Mouse (Mus musculus) c-Kit-negative CD71-positive TER-119-positive erythroid progenitor cells, embryonic 14.5 days (primary cell): ENCODE results near the gene Gm11213.
A peak's percentile ranks its signal among the peaks of the same experiment; 100 is the strongest.

Experiments used
- DNase-seq: peaks from one replicate; pipeline ENCODE4 v3.0.0-alpha.2; 2013; ENCODE audit warnings: low read depth, low spot score

The Gm11213 gene

GRCm38 (mm10) chr4:63580078-63580477 lies 25.0 kb downstream of the Gm11213 start:
- DNase-seq: no peak

- no peak for DNase-seq
Measured at GRCm38 (mm10) chr4:63579649-63580048, 25.4 kb downstream of the Gm11213 start.

GRCm38 (mm10) chr4:63572621-63573020 lies 32.4 kb downstream of the Gm11213 start:
- DNase-seq: no peak

- DNase-seq: no peak
Measured at GRCm38 (mm10) chr4:63570208-63570781, 34.8 kb downstream of the Gm11213 start.

- no peak for DNase-seq
Measured at GRCm38 (mm10) chr4:63569322-63569721, 35.7 kb downstream of the Gm11213 start.

GRCm38 (mm10) chr4:63567712-63568390 lies 37.2 kb downstream of the Gm11213 start:
- DNase-seq: no peak

- no peak for DNase-seq
Measured at GRCm38 (mm10) chr4:63562742-63563141, 42.3 kb downstream of the Gm11213 start.

GRCm38 (mm10) chr4:63561861-63562675 lies 43.0 kb downstream of the Gm11213 start:
- DNase-seq: no peak

- no peak for DNase-seq
Measured at GRCm38 (mm10) chr4:63560079-63560478, 45.0 kb downstream of the Gm11213 start.

- DNase-seq: no peak
Measured at GRCm38 (mm10) chr4:63559127-63559697, 45.8 kb downstream of the Gm11213 start.

- DNase-seq: peak; percentile 26
Measured at GRCm38 (mm10) chr4:63558407-63559081, 46.5 kb downstream of the Gm11213 start, which contains the start of gene Tmem268. TSS of gene Tmem268 (plus strand) at chr4:63558781.

- DNase-seq: no peak
Measured at GRCm38 (mm10) chr4:63557124-63558059, 47.7 kb downstream of the Gm11213 start.

GRCm38 (mm10) chr4:63556665-63557064 lies 48.4 kb downstream of the Gm11213 start:
- DNase-seq: no peak

- no peak for DNase-seq
Measured at GRCm38 (mm10) chr4:63555111-63555510, 50.0 kb downstream of the Gm11213 start.

GRCm38 (mm10) chr4:63554616-63555015 lies 50.4 kb downstream of the Gm11213 start:
- no peak for DNase-seq

- no peak for DNase-seq
Measured at GRCm38 (mm10) chr4:63553789-63554576, 51.1 kb downstream of the Gm11213 start.

GRCm38 (mm10) chr4:63552865-63553264 lies 52.2 kb downstream of the Gm11213 start:
- no peak for DNase-seq

GRCm38 (mm10) chr4:63550908-63551307 lies 54.2 kb downstream of the Gm11213 start:
- DNase-seq: no peak

GRCm38 (mm10) chr4:63548491-63548890 lies 56.6 kb downstream of the Gm11213 start:
- no peak for DNase-seq

GRCm38 (mm10) chr4:63547799-63548198 lies 57.3 kb downstream of the Gm11213 start:
- no peak for DNase-seq
